In genomic region chr2:32581450-32582095, GRCm38 (mm10) we compare ENCODE assay signal across 7 mouse cellular contexts. TPM values are rescaled to one million over a fixed set of nuclear protein-coding genes. Genes with fewer than 3 reads are reported as not detected.
A peak's percentile ranks its signal among the peaks of the same experiment; 100 is the strongest.
DNase-seq lines count a peak whose midpoint lies in the region; ATAC-seq and TF ChIP-seq lines count a peak whose summit lies in the region.

No protein-coding gene starts in this region.

- TF ChIP-seq CTCF in MEL (IDR thresholded peaks at IDR 0.05 in 2 of 3, conservative IDR thresholded peaks at IDR 0.05 in 1 of 3; ENCODE audit: control insufficient read depth in 1 of 3, insufficient read depth in 1 of 3, low read depth in 2 of 3, low read length in 3 of 3, poor library complexity in 1 of 3, severe bottlenecking in 1 of 3): peak in 2 of 3 experiments; percentile 28 to 43; a peak in 4 of 6 replicates
- 0 out of 2 replicates have a peak, but pooled peaks have one; percentile 21 for TF ChIP-seq CTCF in kidney, postnatal 0 days (IDR thresholded peaks at IDR 0.05; ENCODE audit: low read depth)

- H3K79me2 ChIP-seq in MEL (ENCODE audit: control insufficient read depth, insufficient read depth, low read length, poor library complexity): no peaks in the 10 kb centered on the region; the same call in 1 of the 2 replicates

- peak; percentile 81 for ATAC-seq in forebrain, embryonic 16.5 days
- ATAC-seq in kidney, postnatal 0 days (replicated peaks; ENCODE audit: low FRiP score, low read depth): no peak
- ATAC-seq in liver, embryonic 13.5 days (ENCODE audit: low read depth): no peak

- H3K27me3 ChIP-seq in MEL (ENCODE audit: control insufficient read depth in 1 of 2, insufficient read depth in 2 of 2, low read length in 2 of 2): no peaks in the 10 kb centered on the region
- H3K27me3 ChIP-seq in forebrain, embryonic 16.5 days (replicated peaks; ENCODE audit: control insufficient read depth, insufficient read depth, low read length): peaks cover 8% of the 10 kb centered on the region; the same call in 1 of the 2 replicates
- H3K27me3 ChIP-seq in kidney, postnatal 0 days (ENCODE audit: insufficient read depth, low read length): no peaks in the 10 kb centered on the region
- peaks cover 46% of the 10 kb centered on the region for H3K27me3 ChIP-seq in liver, embryonic 13.5 days

- peaks cover 0 to 13% of the 10 kb centered on the region in 2 experiments; a peak in 2 of 4 replicates for H3K36me3 ChIP-seq in MEL (ENCODE audit: control insufficient read depth in 1 of 2, insufficient read depth in 2 of 2, low read length in 2 of 2)
- H3K36me3 ChIP-seq in forebrain, embryonic 16.5 days (ENCODE audit: control insufficient read depth, insufficient read depth): no peaks in the 10 kb centered on the region
- no peaks in the 10 kb centered on the region for H3K36me3 ChIP-seq in kidney, postnatal 0 days (ENCODE audit: insufficient read depth, low read length)
- H3K36me3 ChIP-seq in liver, embryonic 13.5 days: no peaks in the 10 kb centered on the region

- TF ChIP-seq EP300 in MEL (IDR thresholded peaks at IDR 0.05; ENCODE audit: low read depth in 1 of 2, low read length in 2 of 2): no peak

- H3K4me2 ChIP-seq in forebrain, embryonic 16.5 days (ENCODE audit: low read length): peak overlapping the region; percentile 9; the same call in 1 of the 2 replicates
- H3K4me2 ChIP-seq in kidney, postnatal 0 days (ENCODE audit: low read length): peak overlapping the region; percentile 8; the same call in 1 of the 2 replicates
- H3K4me2 ChIP-seq in liver, embryonic 13.5 days: peak overlapping the region; percentile 37

- no peaks in the 10 kb centered on the region for H3K9me3 ChIP-seq in MEL (replicated peaks; ENCODE audit: insufficient read depth, low read length)
- H3K9me3 ChIP-seq in forebrain, embryonic 16.5 days (ENCODE audit: control insufficient read depth, low read length): no peaks in the 10 kb centered on the region
- H3K9me3 ChIP-seq in kidney, postnatal 0 days (replicated peaks; ENCODE audit: low read length): no peaks in the 10 kb centered on the region
- no peaks in the 10 kb centered on the region for H3K9me3 ChIP-seq in liver, embryonic 13.5 days (replicated peaks)

- peak in 1 of 2 experiments; percentile 51; a peak in 2 of 4 replicates for TF ChIP-seq POLR2A in MEL (IDR thresholded peaks at IDR 0.05; ENCODE audit: control insufficient read depth in 1 of 2, insufficient read depth in 1 of 2, low read depth in 1 of 2, low read length in 2 of 2, poor library complexity in 1 of 2)

- H3K9ac ChIP-seq in MEL (ENCODE audit: control insufficient read depth, low read depth, low read length, poor library complexity, severe bottlenecking): peak overlapping the region; percentile 33
- no peak overlapping the region for H3K9ac ChIP-seq in forebrain, embryonic 16.5 days (replicated peaks; ENCODE audit: low read depth, low read length)
- H3K9ac ChIP-seq in kidney, postnatal 0 days (ENCODE audit: low read depth, low read length): no peak overlapping the region
- no peak overlapping the region for H3K9ac ChIP-seq in liver, embryonic 13.5 days

- DNase-seq in MEL (ENCODE audit: low read depth, low spot score) (peak; percentile 94), MN1 (ENCODE audit: low spot score) (no peak)
- peak; percentile 81 for DNase-seq in cerebellum, adult 11-12 months
- peak; percentile 59 for DNase-seq in kidney, postnatal 0 days (ENCODE audit: low spot score)
- peak; percentile 39 for DNase-seq in liver, embryonic 13.5 days
- DNase-seq in neural tube, embryonic 10.5 days (ENCODE audit: extremely low spot score, low spot score): peak; percentile 44

- H3K27ac ChIP-seq in MEL (ENCODE audit: control insufficient read depth, low read depth, low read length): peak overlapping the region; percentile 15; the same call in 1 of the 2 replicates
- no peak overlapping the region for H3K27ac ChIP-seq in forebrain, embryonic 16.5 days (ENCODE audit: low read length)
- no peak overlapping the region for H3K27ac ChIP-seq in kidney, postnatal 0 days
- no peak overlapping the region for H3K27ac ChIP-seq in liver, embryonic 13.5 days

- peaks cover 0 to 22% of the 10 kb centered on the region in 2 experiments; a peak in 1 of 4 replicates for H3K4me1 ChIP-seq in MEL (ENCODE audit: control insufficient read depth in 1 of 2, insufficient read depth in 2 of 2, low read length in 2 of 2)
- peaks cover 7% of the 10 kb centered on the region for H3K4me1 ChIP-seq in forebrain, embryonic 16.5 days (replicated peaks; ENCODE audit: control insufficient read depth, insufficient read depth, low read length)
- H3K4me1 ChIP-seq in kidney, postnatal 0 days (replicated peaks; ENCODE audit: insufficient read depth, low read length): no peaks in the 10 kb centered on the region; the same call in 1 of the 2 replicates
- H3K4me1 ChIP-seq in liver, embryonic 13.5 days (replicated peaks): peaks cover 23% of the 10 kb centered on the region

- TF ChIP-seq RAD21 in MEL (IDR thresholded peaks at IDR 0.05; ENCODE audit: low read depth, low read length): no peak

- H3K4me3 ChIP-seq in MEL (ENCODE audit: control insufficient read depth in 1 of 2, insufficient read depth in 1 of 2, low read depth in 2 of 2, low read length in 2 of 2): peak overlapping the region; percentile 53 to 56
- peak overlapping the region; percentile 18; the same call in 1 of the 2 replicates for H3K4me3 ChIP-seq in forebrain, embryonic 16.5 days (replicated peaks; ENCODE audit: low read length)
- H3K4me3 ChIP-seq in kidney, postnatal 0 days (replicated peaks; ENCODE audit: low read depth, low read length): no peak overlapping the region
- 0 out of 2 replicates have a peak overlapping the region, but pooled peaks have one; percentile 21 for H3K4me3 ChIP-seq in liver, embryonic 13.5 days (replicated peaks)

- WGBS in forebrain, embryonic 16.5 days: 37% methylated on average over 19 of the region's 19 CpGs
- WGBS in kidney, postnatal 0 days: 38% methylated on average over 19 of the region's 19 CpGs
- WGBS in liver, embryonic 13.5 days (ENCODE audit: insufficient replicate concordance): 38% methylated on average over 19 of the region's 19 CpGs

TF ChIP-seq in MEL, 35 proteins besides CTCF, POLR2A, EP300 and RAD21:
- TF ChIP-seq MXI1 (IDR thresholded peaks at IDR 0.05; ENCODE audit: low read depth, low read length) (peak; percentile 33; the same call in 1 of the 2 replicates), HCFC1 (IDR thresholded peaks at IDR 0.05; ENCODE audit: low read depth, low read length) (0 out of 2 replicates have a peak, but pooled peaks have one; percentile 18), TBP (IDR thresholded peaks at IDR 0.05; ENCODE audit: low read depth, low read length) (peak; percentile 59; the same call in 1 of the 2 replicates), CHD2 (IDR thresholded peaks at IDR 0.05; ENCODE audit: low read length) (peak; percentile 72; the same call in 1 of the 2 replicates), ZMIZ1 (IDR thresholded peaks at IDR 0.05; ENCODE audit: low read depth, low read length) (no peak), RCOR1 (IDR thresholded peaks at IDR 0.05; ENCODE audit: low read depth, low read length) (peak; percentile 59; the same call in 1 of the 2 replicates), KAT2A (conservative IDR thresholded peaks at IDR 0.05; ENCODE audit: low read depth, low read length) (no peak)

RNA-seq across cellular contexts. Expression of gene St6galnac4, which starts 5.3 kb away (rescaled TPM):
- 44.3 and 58.3 TPM in 2 replicates for total RNA-seq in MEL (2012; rRNA removed)
- polyA plus RNA-seq in MEL (2012; ENCODE audit: insufficient read depth in 1 of 2, insufficient read length in 2 of 2, low read depth in 1 of 2, low replicate concordance in 2 of 2, missing spikeins in 1 of 2): 100 to 1,000 TPM in 1 of 2 experiments, not detected in 1; 109 TPM
- 27.4 and 29.6 TPM in 2 replicates for polyA plus RNA-seq in forebrain, embryonic 16.5 days (2015; fragmentation: Nextera tagmentation; extraction: Ambion mirVana)
- polyA plus RNA-seq in kidney, postnatal 0 days (2015; fragmentation: Nextera tagmentation; extraction: Ambion mirVana): 15.8 and 18.1 TPM in 2 replicates
- 13.5 and 14.1 TPM in 2 replicates for polyA plus RNA-seq in liver, embryonic 13.5 days (2015; fragmentation: Nextera tagmentation; extraction: Ambion mirVana)

RNA-seq across cellular contexts. Expression of gene 9430097D07Rik, which starts 6.1 kb away (rescaled TPM):
- 0.12 and 0.13 TPM in 2 replicates for total RNA-seq in MEL (2012; rRNA removed)
- under 1 TPM in 1 of 2 experiments, not detected in 1; 0.11 TPM for polyA plus RNA-seq in MEL (2012; ENCODE audit: insufficient read depth in 1 of 2, insufficient read length in 2 of 2, low read depth in 1 of 2, low replicate concordance in 2 of 2, missing spikeins in 1 of 2)
- 0.42 and 0.60 TPM in 2 replicates for polyA plus RNA-seq in forebrain, embryonic 16.5 days (2015; fragmentation: Nextera tagmentation; extraction: Ambion mirVana)
- polyA plus RNA-seq in kidney, postnatal 0 days (2015; fragmentation: Nextera tagmentation; extraction: Ambion mirVana): 0.08 TPM in 1 of 2 replicates, not detected in the other
- not detected in 2 replicates for polyA plus RNA-seq in liver, embryonic 13.5 days (2015; fragmentation: Nextera tagmentation; extraction: Ambion mirVana)

RNA-seq across cellular contexts. Expression of gene Pip5kl1, which starts 7.0 kb away (rescaled TPM):
- total RNA-seq in MEL (2012; rRNA removed): 0.56 and 0.58 TPM in 2 replicates
- under 1 TPM in 1 of 2 experiments, not detected in 1; 0.22 TPM for polyA plus RNA-seq in MEL (2012; ENCODE audit: insufficient read depth in 1 of 2, insufficient read length in 2 of 2, low read depth in 1 of 2, low replicate concordance in 2 of 2, missing spikeins in 1 of 2)
- 3.9 and 6.8 TPM in 2 replicates for polyA plus RNA-seq in forebrain, embryonic 16.5 days (2015; fragmentation: Nextera tagmentation; extraction: Ambion mirVana)
- 0.42 and 0.61 TPM in 2 replicates for polyA plus RNA-seq in kidney, postnatal 0 days (2015; fragmentation: Nextera tagmentation; extraction: Ambion mirVana)
- polyA plus RNA-seq in liver, embryonic 13.5 days (2015; fragmentation: Nextera tagmentation; extraction: Ambion mirVana): 0.10 TPM in 1 of 2 replicates, not detected in the other

RNA-seq across cellular contexts. Expression of gene Dpm2, which starts 10.9 kb away (rescaled TPM):
- 39.5 and 45.8 TPM in 2 replicates for total RNA-seq in MEL (2012; rRNA removed)
- 100 to 1,000 TPM in 1 of 2 experiments, not detected in 1; 109 TPM for polyA plus RNA-seq in MEL (2012; ENCODE audit: insufficient read depth in 1 of 2, insufficient read length in 2 of 2, low read depth in 1 of 2, low replicate concordance in 2 of 2, missing spikeins in 1 of 2)
- 136 and 141 TPM in 2 replicates for polyA plus RNA-seq in forebrain, embryonic 16.5 days (2015; fragmentation: Nextera tagmentation; extraction: Ambion mirVana)
- polyA plus RNA-seq in kidney, postnatal 0 days (2015; fragmentation: Nextera tagmentation; extraction: Ambion mirVana): 105 and 110 TPM in 2 replicates
- polyA plus RNA-seq in liver, embryonic 13.5 days (2015; fragmentation: Nextera tagmentation; extraction: Ambion mirVana): 60.4 and 64.2 TPM in 2 replicates

RNA-seq across cellular contexts. Expression of gene St6galnac6, which starts 17.9 kb away (rescaled TPM):
- 9.0 and 12.5 TPM in 2 replicates for total RNA-seq in MEL (2012; rRNA removed)
- 10 to 100 TPM in 1 of 2 experiments, not detected in 1; 26.5 TPM for polyA plus RNA-seq in MEL (2012; ENCODE audit: insufficient read depth in 1 of 2, insufficient read length in 2 of 2, low read depth in 1 of 2, low replicate concordance in 2 of 2, missing spikeins in 1 of 2)
- 18.3 and 21.6 TPM in 2 replicates for polyA plus RNA-seq in forebrain, embryonic 16.5 days (2015; fragmentation: Nextera tagmentation; extraction: Ambion mirVana)
- 13.7 and 15.3 TPM in 2 replicates for polyA plus RNA-seq in kidney, postnatal 0 days (2015; fragmentation: Nextera tagmentation; extraction: Ambion mirVana)
- 10.0 and 12.8 TPM in 2 replicates for polyA plus RNA-seq in liver, embryonic 13.5 days (2015; fragmentation: Nextera tagmentation; extraction: Ambion mirVana)
